Mouse (Mus musculus) kidney, postnatal 36 days (tissue): ENCODE measurements around the gene Chchd6.

Experiments
- DNase-seq, 2 experiments: peaks; one replicate each; pipeline ENCODE4 v3.0.0; 2021 to 2022; ENCODE audit warnings: mixed read lengths in 2 of 2

Chchd6 gene

DNA sequence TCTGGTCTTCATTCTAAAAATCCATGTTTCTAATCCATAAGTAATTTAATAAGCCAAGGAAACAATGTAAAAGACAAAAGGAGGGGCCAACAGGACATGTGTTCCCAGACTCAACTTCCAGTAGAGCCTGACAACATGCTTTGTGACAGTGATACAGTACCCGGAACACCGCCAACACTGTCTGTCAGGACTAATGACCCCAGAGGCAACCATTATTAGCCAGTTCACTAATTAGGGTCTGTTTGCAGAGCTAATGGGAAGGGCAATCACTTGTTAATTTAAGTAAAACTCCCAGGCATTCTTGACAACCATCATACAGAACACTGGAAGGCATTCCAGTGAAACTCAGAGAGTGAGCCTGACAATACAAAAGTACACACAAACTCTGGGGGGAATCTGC, 193.0 kb downstream of the Chchd6 start:
- DNase-seq: no peak

DNA sequence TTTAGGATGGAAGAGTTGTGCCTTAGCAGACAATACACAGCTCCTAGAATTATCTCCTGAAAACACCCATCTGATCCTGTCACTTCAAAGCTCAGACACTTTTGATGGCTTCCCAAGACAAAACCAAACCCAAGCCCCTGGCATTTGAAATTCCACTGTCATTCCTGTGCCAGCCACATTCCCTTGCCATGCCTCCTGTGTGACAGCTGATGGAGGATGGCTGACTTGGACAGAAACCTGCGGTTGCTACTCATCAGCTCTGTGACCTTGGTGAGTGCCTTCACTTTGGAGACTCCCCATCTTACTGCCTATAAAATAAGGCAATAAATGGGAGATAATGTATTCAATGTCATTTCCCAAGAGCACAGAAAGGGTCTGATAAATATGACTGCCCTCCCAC, 195.9 kb downstream of the Chchd6 start:
- no peak for DNase-seq

DNA sequence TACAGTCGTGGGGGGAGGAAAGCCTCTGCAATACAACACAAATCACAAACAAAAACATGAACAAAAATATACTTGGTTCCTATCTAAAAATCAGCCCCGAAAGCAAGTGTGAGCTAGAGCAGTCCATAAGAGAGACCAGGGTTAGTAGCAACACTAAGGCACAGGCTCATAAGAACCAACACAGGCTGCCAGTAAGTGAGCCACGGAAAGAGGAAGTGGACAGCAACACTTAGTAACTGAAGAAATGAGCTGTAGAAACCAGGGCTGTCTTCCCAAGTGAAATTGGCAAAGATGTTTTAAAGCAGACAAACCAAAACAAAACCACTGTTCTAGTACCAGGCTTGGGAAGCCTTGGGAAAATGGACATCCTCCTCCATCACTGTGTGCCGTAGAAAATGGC, 197.5 kb downstream of the Chchd6 start:
- DNase-seq: no peak

DNA sequence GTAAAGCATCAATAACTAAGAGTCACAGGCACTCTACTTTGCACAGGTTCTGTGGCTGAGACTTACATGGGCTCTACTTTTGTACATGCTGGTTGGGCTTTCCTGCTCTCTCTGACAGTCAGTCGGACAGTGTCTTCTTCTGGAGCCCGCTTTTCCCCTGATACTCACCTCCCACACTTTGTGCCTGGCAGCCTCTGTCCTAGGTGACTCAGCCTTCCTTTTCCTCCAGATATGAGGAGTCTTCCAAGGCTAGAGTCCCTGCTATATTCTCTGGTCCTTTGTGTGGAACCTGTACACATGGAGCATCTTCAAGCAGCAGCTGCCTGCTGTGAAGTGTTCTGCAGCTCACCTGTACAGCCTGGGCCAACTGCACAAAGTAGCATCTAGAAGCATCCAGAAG, 201.6 kb downstream of the Chchd6 start:
- no peak for DNase-seq

DNA sequence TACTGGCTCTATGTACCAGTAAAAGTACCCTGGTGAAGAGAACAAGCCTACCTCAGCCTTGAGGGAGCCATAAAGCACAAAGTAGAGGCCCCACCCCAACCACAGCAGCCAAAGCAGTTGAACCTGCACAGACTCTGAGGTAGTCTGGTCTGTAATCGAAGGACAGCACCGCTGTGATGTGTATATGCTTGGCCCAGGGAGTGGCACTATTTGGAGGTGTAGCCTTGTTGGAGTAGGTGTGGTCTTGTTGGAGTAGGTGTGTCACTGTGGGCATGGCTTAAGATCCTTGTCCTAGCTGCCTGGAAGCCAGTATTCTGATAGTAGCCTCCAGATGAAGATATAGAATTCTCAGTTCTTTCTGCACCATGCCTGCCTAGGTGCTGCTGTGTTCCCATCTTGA, 203.2 kb downstream of the Chchd6 start:
- no peak for DNase-seq

DNA sequence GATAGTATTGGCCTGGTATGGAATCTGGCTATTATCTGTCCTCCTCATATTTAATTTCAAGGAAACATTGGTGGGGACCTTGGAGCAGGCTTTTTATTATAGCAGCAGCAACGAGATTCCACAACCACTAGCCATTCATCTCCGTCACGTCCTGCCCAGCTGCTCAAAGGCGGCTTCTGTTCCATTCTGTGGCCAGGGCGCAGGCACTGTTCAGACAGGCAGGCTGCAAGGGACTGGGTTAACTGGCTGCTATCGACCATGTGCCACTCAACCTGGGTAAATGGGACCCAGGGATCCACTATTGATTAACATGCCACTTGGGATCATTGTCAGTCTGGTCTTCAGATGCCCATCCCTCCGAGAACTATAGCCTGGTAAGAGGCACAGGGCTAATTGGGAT, 205.7 kb downstream of the Chchd6 start:
- no peak for DNase-seq

DNA sequence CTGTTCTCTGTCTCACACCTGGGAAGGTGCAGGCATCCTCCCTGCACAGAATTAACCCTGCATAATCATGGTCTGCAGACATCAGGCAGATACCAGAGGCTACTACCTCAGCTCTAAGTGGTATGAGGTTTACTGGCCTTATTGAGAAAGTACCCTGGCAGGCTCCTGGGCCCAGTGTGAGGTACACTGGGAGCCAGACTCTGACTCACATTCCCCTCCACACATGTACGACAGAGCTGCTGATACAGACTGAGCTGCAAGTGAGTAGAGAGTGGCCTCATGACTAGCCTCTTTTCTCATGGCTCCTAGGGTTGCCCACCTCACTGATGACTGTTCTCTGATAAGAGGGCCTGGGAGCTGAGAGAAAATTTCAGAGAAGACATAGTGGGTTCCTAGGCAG, 208.5 kb downstream of the Chchd6 start:
- no peak for DNase-seq

DNA sequence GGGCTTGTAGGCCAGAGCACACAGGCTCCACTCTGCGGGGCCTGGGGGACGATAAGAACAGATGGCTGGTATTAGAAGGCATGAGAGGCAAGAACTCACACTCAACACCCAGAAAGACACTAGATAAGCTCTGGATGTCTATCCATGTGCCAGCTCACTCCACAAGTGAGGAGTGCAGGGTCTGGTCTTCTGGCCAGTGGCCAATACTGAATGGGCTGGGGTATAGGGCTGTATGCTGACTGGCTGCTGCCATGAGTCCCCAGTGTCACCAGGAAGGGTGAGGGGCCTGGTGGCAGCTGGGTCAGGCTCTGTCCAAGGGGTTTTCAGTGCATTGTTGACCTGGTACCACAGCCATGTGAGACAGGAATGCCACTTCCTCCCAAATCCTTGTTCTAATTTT, 210.8 kb downstream of the Chchd6 start:
- no peak for DNase-seq

DNA sequence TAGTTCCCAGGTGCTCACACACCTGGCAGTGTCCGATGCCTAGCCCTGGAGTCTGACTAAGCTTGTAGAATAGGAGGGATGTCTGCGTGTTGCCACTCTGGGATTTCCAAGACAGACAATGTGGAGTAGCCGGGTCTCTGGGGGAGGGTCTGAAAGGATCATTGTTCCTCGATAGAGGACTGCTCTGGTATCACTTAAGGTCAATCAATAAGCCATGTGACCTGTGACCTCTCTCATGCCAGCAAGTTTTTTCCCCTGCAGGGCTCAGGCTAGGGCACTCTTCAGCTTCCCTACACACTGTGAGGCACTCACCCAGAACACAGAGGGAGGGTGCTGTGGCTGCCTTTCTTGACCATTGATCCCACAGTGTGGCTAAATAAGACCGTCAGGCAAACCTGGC, 213.6 kb downstream of the Chchd6 start:
- peak in 1 of 2 experiments; percentile 12 for DNase-seq

DNA sequence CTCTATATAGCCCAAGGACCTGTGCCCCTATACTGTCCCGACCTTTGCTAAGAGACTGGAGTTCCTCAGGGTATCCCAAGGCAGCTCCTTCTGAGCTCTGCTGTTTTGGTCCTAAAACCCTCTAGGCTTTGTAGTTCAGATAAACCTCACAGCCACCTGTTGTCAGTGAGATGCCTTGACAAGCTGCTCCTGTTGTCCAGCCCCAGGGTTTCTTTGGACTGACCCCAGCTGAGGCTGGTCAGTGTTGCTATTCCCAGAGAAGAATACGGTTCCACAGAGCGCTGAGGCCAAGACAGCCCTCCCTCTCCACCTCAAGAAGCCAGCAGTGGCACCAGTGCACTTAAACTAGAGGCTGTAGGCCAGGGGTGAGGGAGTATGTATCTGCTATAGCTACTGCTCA, 214.3 kb downstream of the Chchd6 start:
- DNase-seq: no peak

DNA sequence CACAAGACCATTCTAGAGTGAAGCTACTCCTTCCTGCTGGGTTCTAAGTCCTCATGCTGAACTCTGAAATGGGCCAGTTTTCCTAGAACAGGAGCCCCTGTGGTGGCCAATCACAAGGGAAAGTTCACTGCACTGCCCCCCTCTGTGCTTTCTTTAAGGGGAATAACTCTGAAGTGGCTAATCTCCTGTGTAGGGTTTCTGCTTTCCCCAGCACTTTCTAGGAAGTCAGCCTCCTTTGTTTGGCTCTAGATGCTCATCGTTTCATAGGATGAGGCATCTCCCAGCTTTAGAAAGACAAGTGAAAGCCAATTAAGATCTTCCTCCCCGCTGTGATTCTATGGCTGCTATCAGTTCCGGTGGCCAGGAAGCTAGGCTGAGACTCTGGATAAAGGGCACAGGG, 214.7 kb downstream of the Chchd6 start:
- peak in 1 of 2 experiments; percentile 16 for DNase-seq

DNA sequence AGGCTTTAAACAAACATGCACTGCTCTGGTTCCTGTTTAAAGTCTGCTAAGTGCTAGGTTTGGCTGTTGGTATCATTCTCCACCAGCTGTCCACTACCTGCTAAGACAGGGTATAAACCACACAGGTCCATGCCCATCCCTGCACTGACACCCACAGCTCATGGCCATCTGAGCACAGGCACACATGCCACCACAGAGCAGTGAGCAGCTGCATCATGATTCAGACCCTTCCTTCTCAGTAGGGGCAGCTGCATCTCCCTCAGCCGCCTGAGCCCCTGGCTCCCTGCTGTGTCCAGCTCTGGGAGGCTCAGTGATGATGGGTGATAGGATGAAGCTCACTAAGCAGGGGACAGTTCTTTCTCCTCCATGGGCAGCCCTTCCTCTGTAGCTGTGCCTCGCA, 217.2 kb downstream of the Chchd6 start:
- DNase-seq: no peak

DNA sequence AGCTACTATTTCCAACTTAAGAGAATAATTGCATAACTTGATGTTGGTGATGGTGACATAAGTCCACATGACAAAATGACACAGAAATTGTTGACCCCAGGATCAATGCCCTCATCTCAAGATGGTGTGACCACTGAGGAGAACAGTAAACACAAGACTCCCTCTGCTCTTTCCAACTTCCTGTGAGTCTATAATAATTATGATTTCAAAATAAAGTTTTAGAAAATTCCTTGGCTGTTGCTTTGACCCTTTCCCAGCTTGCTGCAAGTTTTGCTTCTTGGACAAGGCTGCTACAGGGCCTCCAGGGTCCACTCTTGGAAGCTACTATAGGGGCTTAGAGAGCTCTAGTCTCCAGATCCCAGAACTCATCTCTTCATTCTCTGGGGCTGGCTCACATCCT, 226.6 kb downstream of the Chchd6 start:
- no peak for DNase-seq

DNA sequence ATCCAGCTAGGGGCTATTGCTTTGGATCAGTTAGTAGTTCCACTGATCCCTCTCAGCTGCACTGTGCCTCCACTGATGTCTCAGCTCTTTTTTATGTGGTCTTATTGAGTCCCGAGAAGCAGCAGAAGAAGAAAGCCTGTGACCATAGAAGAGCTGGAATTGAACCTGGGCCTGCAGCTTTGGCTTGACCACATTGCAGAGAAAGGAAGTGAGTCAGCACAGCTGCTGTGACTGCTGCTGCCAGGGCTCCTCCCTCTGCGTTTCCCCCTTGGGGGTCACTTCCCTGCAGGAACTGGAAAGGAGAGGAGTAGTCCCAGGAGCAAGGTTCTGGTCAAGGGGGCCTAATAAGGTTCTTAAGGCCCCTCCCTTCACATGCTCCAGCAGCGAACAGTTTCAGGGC, 231.1 kb downstream of the Chchd6 start:
- no peak for DNase-seq

DNA sequence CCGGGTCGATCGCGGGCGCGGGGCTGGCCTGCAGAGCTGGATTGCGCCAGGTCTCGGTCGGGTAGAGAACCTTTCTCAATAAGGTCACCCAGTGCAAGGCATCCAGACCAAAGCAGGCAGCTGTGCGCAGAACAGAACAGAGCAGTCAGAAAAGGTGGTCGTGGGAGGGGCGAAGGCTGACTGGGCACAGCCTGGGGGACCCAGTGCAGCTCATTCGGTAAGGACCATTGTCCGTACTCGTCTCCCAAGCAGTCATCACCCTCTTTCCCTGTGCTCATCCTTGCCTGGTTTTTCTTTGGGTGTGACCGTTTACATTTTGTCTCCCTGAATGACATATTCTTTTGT, 232.4 kb downstream of the Chchd6 start:
- DNase-seq: no peak

DNA sequence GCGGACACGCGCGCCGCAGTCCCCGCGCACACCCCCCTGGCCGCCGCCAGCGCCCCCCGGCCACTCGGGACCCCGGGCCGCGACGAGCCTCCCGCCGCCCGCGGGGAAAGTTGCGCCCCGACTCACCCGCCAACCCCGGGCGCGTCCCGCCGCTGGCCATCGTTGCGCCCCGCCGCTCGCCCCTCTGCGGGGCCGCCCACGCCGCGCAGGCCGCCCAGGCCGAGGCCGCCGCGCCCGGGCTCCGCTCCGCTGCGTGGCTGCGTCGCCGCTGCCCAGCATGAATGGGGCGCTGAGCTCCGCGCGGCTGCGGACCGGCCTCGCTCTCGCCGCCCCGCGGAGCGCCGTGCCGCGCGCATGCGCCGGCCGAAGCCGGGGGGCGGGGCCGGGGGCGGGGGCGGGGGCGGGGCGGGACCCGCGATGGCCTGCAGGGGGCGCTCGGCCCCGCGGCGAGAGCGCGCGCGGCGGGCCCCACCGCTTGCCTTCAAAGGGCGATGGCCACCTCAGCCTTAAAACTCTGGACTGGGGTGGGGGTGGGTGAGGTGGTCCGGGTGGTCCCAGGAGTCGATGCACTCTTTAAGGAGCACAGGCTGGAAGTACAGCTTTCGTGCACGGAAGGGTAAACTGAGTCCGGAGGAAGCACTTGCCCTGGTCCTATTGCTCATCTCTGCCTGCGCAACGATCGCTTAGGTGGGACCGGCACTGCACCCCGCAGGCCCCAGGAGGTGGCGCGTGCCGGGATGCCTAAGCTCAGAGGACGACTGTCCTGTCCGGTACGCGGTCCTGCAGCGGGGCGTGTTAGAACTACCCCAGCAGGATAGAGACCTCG, 233.0 kb downstream of the Chchd6 start, which contains the start of gene Plxna1:
Plxna1 (minus strand) TSS at position 340 of the 826 bp plus-strand sequence.
- DNase-seq: peak in 1 of 2 experiments; percentile 74

DNA sequence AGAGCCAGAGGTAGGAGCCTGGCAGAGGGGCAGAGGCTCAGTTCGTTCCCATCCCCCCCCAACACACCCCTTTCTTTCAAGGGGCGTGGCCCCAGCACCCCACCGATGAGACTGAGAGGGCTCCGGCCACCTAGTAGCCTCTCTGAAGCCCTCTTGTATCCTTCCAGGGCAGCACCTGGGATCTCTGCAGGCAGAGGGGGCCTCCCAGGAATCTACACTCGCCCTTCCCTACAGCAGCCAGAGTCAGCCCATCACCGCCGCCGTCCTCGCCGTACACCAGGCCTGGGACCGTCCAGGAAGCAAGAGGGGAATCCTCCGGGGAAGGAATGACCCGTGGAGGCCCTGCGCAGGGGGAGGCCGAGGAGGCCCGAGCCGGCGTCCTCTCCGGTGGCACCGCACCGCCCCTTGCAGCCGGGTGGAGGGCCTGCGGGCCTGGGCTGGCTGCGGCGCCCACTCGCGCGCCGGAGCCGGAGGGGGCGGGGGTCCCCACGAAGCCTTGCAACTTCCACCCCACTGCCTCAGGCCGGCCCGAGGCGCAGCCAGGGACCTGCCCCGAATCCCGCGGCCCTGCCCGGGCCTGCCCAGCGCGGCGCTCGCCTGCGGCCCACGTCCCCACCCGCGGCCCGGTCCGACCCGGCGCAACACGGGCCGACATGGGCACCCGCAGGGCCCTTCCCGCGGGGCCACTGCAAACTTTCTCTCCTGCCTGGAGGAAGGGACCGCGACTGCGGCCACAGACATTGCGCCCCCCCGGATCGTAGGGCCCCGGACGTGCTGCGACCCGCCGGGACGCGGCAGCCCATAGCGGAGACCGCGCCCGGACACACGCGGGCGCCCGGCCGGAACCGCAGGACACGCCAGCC, 233.8 kb downstream of the Chchd6 start:
- DNase-seq: peak in 1 of 2 experiments; percentile 70

DNA sequence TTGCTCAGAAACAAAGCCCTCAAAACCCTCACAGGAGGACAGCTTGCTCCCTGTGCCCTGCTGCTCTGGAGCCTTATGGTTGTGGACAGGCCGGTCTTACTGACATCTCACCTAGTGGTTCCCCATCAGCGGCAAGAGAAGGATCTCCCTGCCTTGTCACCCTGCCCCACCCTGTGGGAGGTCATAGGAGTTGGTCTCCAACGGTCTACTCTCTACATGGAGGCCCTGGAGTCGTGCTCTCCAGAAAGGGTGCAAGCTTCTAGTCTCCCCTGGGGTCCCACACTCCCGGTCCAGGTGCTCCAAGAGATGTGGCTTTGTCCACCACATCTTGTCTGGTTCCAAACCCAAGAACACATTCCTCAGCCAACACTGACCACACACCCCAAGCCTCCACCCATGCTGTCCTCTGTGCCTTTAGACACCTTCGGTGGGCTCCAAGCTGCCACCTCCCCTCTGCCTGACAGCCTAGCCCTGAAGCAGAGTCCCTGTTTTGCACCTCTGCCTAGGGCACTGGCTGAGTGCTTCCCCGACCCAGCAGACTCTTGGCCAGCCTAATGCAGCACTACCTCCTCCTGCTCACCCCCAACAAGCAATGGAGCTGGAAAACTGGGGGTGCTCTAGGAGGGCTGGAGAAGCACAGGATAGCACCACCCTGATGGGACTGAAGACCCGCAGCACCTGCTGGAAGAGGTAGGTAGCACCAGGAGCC, 234.6 kb downstream of the Chchd6 start:
- no peak for DNase-seq

DNA sequence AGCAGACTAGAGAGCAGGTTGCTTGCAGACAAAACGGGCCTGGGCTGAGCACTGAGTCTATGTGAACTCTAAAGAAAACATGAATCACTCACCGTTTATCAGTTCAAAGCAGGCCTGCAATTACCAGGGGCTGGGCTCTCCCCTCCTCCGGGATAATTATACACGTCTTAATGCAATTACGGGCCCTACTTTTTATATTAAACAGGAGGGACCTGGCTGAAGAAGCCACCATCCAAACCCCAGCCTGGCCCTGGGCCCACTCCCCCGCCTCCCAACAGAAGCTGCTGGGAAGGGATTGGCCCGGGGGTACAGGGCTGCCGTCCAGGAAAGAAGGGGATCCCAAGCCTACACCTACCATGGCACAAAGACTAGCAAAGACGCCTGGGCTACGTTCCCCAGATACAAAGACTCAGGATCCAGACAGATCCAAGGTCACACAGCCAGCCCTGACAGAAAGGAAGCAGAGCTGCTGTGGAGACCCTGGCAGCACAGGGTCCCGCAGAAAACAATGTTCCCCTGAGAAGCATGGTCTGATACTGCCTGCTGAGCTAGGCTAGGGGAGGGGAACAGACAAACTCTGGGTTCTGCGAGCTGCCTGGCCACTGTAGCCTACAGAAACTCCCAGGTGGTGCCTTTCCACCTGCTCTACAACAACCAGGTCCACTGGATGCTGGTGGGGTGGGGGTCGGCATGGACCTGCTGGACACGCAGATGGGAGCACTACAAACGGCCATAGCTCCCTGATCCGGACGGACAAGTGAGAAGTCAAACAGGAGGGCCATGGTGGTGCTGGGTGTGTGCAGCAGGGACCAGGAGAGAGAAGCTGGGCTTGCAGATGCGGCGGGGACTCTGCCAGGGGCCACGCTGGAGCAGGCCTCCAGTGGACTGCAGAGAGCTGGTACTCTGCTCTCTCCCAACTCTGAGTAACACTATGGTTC, 235.4 kb downstream of the Chchd6 start:
- DNase-seq: no peak

DNA sequence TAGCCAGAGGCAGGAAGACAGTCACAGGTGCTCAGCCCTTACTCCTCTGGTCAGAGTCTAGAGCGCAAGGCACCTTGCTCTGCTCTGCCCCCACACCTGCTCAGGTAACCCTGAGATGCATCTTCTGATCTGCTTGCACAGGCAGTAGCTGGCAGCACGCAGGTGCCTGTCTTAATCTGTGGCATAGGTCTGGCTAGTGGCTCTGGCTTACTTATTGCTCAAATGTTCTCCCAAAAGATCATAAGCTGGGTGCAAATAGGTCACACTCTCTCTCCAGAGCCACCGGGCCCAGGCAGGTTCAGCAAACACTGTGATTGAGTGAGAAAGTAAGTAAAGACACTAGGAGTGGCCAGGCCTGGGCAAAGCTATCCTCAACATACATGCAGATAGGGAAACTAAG, 236.3 kb downstream of the Chchd6 start:
- no peak for DNase-seq

DNA sequence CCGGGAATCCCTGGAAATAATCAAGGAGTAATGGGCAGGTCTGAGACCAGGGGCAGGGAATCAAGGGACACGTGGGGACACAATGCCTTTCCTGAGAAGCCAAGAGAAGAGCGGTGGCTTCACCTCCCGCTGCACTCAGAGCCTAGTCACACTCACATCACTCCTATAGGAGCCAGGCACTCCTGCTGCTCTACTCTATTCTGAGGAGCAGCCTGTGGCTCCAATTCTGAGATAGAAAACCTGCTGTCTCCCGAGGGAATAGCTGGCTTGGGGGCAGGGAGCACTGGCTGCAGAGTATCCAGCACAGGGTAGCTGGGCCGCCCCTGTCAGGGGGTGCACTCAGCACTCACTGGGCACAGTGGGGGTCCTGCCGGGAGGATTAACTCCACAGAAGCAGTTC, 239.8 kb downstream of the Chchd6 start:
- DNase-seq: no peak

DNA sequence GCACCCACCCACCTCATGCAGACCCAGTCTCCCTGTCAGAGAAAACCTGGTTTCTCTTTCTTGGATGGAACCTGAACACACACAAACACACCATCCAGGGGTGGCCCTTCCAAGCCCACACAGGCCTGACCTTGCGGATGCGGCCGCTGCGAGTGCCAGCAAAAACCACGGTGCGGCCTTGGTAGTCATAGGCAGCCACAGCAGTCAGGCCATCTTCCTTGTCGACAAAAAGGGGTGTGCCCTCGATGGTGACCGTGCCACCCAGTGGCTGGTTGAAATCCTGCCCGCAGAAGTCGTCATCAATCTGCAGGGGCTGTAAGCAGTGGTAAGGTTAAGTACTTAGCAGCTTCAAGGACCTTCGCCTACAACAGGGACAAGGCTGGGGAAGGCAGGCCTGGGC, 240.7 kb downstream of the Chchd6 start:
- DNase-seq: no peak
